Mouse (Mus musculus): ENCODE data around the gene Cfap97. TPM values are rescaled to one million over a fixed set of nuclear protein-coding genes. Genes with fewer than 3 reads are reported as not detected.

Gene Cfap97
- polyA plus RNA-seq, 1 experiment from 2014 or later = 17.1 TPM

- 81% methylated on average over 9 of the region's 9 CpGs for WGBS
- Histone ChIP-seq H3K9me3 (ENCODE audit: control insufficient read depth, low read length) (no peaks in the 10 kb centered on the region), H3K4me2 (ENCODE audit: low read depth, low read length) (no peak overlapping the region)
These were observed 1.8 kb upstream of the Cfap97 start for GRCm38 (mm10) chr8:46149782-46150181.

GRCm38 (mm10) chr8:46152064-46153031 is 777 bp downstream of the Cfap97 start, which contains the start of gene Snx25:
Gene Snx25, minus strand, starts transcription at chr8:46152159.
- peak within 1 kb of the TSS; percentile 93 for H3K4me2 ChIP-seq (ENCODE audit: low read depth, low read length)
- H3K9me3 ChIP-seq (ENCODE audit: control insufficient read depth, low read length) = no peaks in the 10 kb centered on the region
- H3K4me1 ChIP-seq (ENCODE audit: control insufficient read depth, insufficient read depth, low read length) = peaks cover 6% of the 10 kb centered on the region
- peak; percentile 89 for ATAC-seq
- H3K27me3 ChIP-seq (replicated peaks; ENCODE audit: control insufficient read depth, insufficient read depth, low read length) = 0 out of 2 replicates have a peak, but pooled peaks cover 2% of the 10 kb centered on the region
- 4% methylated on average over 49 of the region's 103 CpGs for WGBS
- peak within 1 kb of the TSS; percentile 61 for H3K27ac ChIP-seq (ENCODE audit: low read length)
- H3K36me3 ChIP-seq (ENCODE audit: control insufficient read depth, insufficient read depth, low read length) = no peaks in the 10 kb centered on the region
- peak within 1 kb of the TSS; percentile 86 for H3K9ac ChIP-seq (ENCODE audit: low read depth, low read length)
- peak within 1 kb of the TSS; percentile 88 for H3K4me3 ChIP-seq (ENCODE audit: low read length)

More at GRCm38 (mm10) chr8:46149782-46150181, 1.8 kb upstream of the Cfap97 start:
- Histone ChIP-seq H3K4me3 (ENCODE audit: low read length) (no peak overlapping the region), H3K36me3 (ENCODE audit: control insufficient read depth, insufficient read depth, low read length) (no peaks in the 10 kb centered on the region), H3K4me1 (ENCODE audit: control insufficient read depth, insufficient read depth, low read length) (peaks cover 9% of the 10 kb centered on the region), H3K27ac (ENCODE audit: low read length) (no peak overlapping the region), H3K9ac (ENCODE audit: low read depth, low read length) (no peak overlapping the region), H3K27me3 (replicated peaks; ENCODE audit: control insufficient read depth, insufficient read depth, low read length) (0 out of 2 replicates have a peak, but pooled peaks cover 2% of the 10 kb centered on the region)
- no peak for ATAC-seq

- no peaks in the 10 kb centered on the region for H3K36me3 ChIP-seq (ENCODE audit: control insufficient read depth, insufficient read depth, low read length)
- H3K9ac ChIP-seq (ENCODE audit: low read depth, low read length) = no peak overlapping the region
- no peak overlapping the region for H3K27ac ChIP-seq (ENCODE audit: low read length)
- peak overlapping the region; percentile 88; the same call in 1 of the 2 replicates for H3K4me3 ChIP-seq (ENCODE audit: low read length)
- H3K27me3 ChIP-seq (replicated peaks; ENCODE audit: control insufficient read depth, insufficient read depth, low read length) = 0 out of 2 replicates have a peak, but pooled peaks cover 2% of the 10 kb centered on the region
- ATAC-seq = no peak
- H3K4me2 ChIP-seq (ENCODE audit: low read depth, low read length) = peak overlapping the region; percentile 93
- H3K4me1 ChIP-seq (ENCODE audit: control insufficient read depth, insufficient read depth, low read length) = peaks cover 6% of the 10 kb centered on the region
- no peaks in the 10 kb centered on the region for H3K9me3 ChIP-seq (ENCODE audit: control insufficient read depth, low read length)
- 25% methylated on average over 2 of the region's 2 CpGs for WGBS
These were observed 1.5 kb downstream of the Cfap97 start for GRCm38 (mm10) chr8:46153042-46153441.

- Histone ChIP-seq H3K4me3 (ENCODE audit: low read length) (peak overlapping the region; percentile 83), H3K4me1 (ENCODE audit: control insufficient read depth, insufficient read depth, low read length) (peaks cover 7% of the 10 kb centered on the region), H3K27ac (ENCODE audit: low read length) (peak overlapping the region; percentile 93), H3K9ac (ENCODE audit: low read depth, low read length) (peak overlapping the region; percentile 94), H3K9me3 (ENCODE audit: control insufficient read depth, low read length) (no peaks in the 10 kb centered on the region), H3K27me3 (replicated peaks; ENCODE audit: control insufficient read depth, insufficient read depth, low read length) (no peaks in the 10 kb centered on the region), H3K4me2 (ENCODE audit: low read depth, low read length) (peak overlapping the region; percentile 69), H3K36me3 (ENCODE audit: control insufficient read depth, insufficient read depth, low read length) (no peaks in the 10 kb centered on the region)
- peak; percentile 99 for ATAC-seq
- 1% methylated on average over 76 of the region's 77 CpGs for WGBS
These were observed 11.6 kb downstream of the Cfap97 start for GRCm38 (mm10) chr8:46162953-46163869.

- WGBS = 0% methylated on average over 24 of the region's 25 CpGs
- peaks cover 7% of the 10 kb centered on the region for H3K4me1 ChIP-seq (ENCODE audit: control insufficient read depth, insufficient read depth, low read length)
- ATAC-seq = no peak
These were observed 12.3 kb downstream of the Cfap97 start for GRCm38 (mm10) chr8:46163870-46164190.

GRCm38 (mm10) chr8:46173651-46174050 is 22.1 kb downstream of the Cfap97 start:
- no peak for ATAC-seq
- Histone ChIP-seq H3K4me1 (ENCODE audit: control insufficient read depth, insufficient read depth, low read length) (no peaks in the 10 kb centered on the region), H3K36me3 (ENCODE audit: control insufficient read depth, insufficient read depth, low read length) (0 out of 2 replicates have a peak, but pooled peaks cover 4% of the 10 kb centered on the region), H3K27ac (ENCODE audit: low read length) (no peak overlapping the region), H3K9ac (ENCODE audit: low read depth, low read length) (no peak overlapping the region), H3K4me2 (ENCODE audit: low read depth, low read length) (no peak overlapping the region), H3K9me3 (ENCODE audit: control insufficient read depth, low read length) (no peaks in the 10 kb centered on the region), H3K27me3 (replicated peaks; ENCODE audit: control insufficient read depth, insufficient read depth, low read length) (no peaks in the 10 kb centered on the region), H3K4me3 (ENCODE audit: low read length) (no peak overlapping the region)
- 73% methylated on average over 2 of the region's 2 CpGs for WGBS

More at GRCm38 (mm10) chr8:46163870-46164190, 12.3 kb downstream of the Cfap97 start:
- H3K27ac ChIP-seq (ENCODE audit: low read length) = peak overlapping the region; percentile 93
- peak overlapping the region; percentile 83 for H3K4me3 ChIP-seq (ENCODE audit: low read length)
- H3K27me3 ChIP-seq (replicated peaks; ENCODE audit: control insufficient read depth, insufficient read depth, low read length) = no peaks in the 10 kb centered on the region
- no peaks in the 10 kb centered on the region for H3K9me3 ChIP-seq (ENCODE audit: control insufficient read depth, low read length)
- H3K36me3 ChIP-seq (ENCODE audit: control insufficient read depth, insufficient read depth, low read length) = no peaks in the 10 kb centered on the region
- peak overlapping the region; percentile 59 for H3K4me2 ChIP-seq (ENCODE audit: low read depth, low read length)
- H3K9ac ChIP-seq (ENCODE audit: low read depth, low read length) = peak overlapping the region; percentile 94

- Histone ChIP-seq H3K4me1 (ENCODE audit: control insufficient read depth, insufficient read depth, low read length) (no peaks in the 10 kb centered on the region), H3K27ac (ENCODE audit: low read length) (no peak overlapping the region), H3K27me3 (replicated peaks; ENCODE audit: control insufficient read depth, insufficient read depth, low read length) (no peaks in the 10 kb centered on the region), H3K4me2 (ENCODE audit: low read depth, low read length) (no peak overlapping the region), H3K9ac (ENCODE audit: low read depth, low read length) (no peak overlapping the region), H3K36me3 (ENCODE audit: control insufficient read depth, insufficient read depth, low read length) (no peaks in the 10 kb centered on the region), H3K9me3 (ENCODE audit: control insufficient read depth, low read length) (no peaks in the 10 kb centered on the region), H3K4me3 (ENCODE audit: low read length) (no peak overlapping the region)
- 89% methylated on average over 7 of the region's 7 CpGs for WGBS
- ATAC-seq = no peak
These were observed 28.6 kb downstream of the Cfap97 start for GRCm38 (mm10) chr8:46180136-46180535.

- no peak for ATAC-seq
- Histone ChIP-seq H3K4me1 (ENCODE audit: control insufficient read depth, insufficient read depth, low read length) (no peaks in the 10 kb centered on the region), H3K9me3 (ENCODE audit: control insufficient read depth, low read length) (no peaks in the 10 kb centered on the region), H3K36me3 (ENCODE audit: control insufficient read depth, insufficient read depth, low read length) (no peaks in the 10 kb centered on the region), H3K9ac (ENCODE audit: low read depth, low read length) (no peak overlapping the region), H3K27me3 (replicated peaks; ENCODE audit: control insufficient read depth, insufficient read depth, low read length) (no peaks in the 10 kb centered on the region), H3K27ac (ENCODE audit: low read length) (no peak overlapping the region), H3K4me3 (ENCODE audit: low read length) (no peak overlapping the region), H3K4me2 (ENCODE audit: low read depth, low read length) (no peak overlapping the region)
- WGBS = 11% methylated on average over 2 of the region's 2 CpGs
These were observed 33.8 kb downstream of the Cfap97 start for GRCm38 (mm10) chr8:46185361-46185760.

GRCm38 (mm10) chr8:46193100-46193499 is 41.5 kb downstream of the Cfap97 start:
- Histone ChIP-seq H3K9me3 (ENCODE audit: control insufficient read depth, low read length) (no peaks in the 10 kb centered on the region), H3K9ac (ENCODE audit: low read depth, low read length) (no peak overlapping the region), H3K36me3 (ENCODE audit: control insufficient read depth, insufficient read depth, low read length) (peaks cover 6% of the 10 kb centered on the region; the same call in 1 of the 2 replicates), H3K27me3 (replicated peaks; ENCODE audit: control insufficient read depth, insufficient read depth, low read length) (no peaks in the 10 kb centered on the region), H3K4me1 (ENCODE audit: control insufficient read depth, insufficient read depth, low read length) (no peaks in the 10 kb centered on the region), H3K27ac (ENCODE audit: low read length) (no peak overlapping the region), H3K4me3 (ENCODE audit: low read length) (no peak overlapping the region), H3K4me2 (ENCODE audit: low read depth, low read length) (no peak overlapping the region)
- 86% methylated on average over 8 of the region's 8 CpGs for WGBS
- no peak for ATAC-seq

All from intestine, embryonic 16.5 days (tissue).